Mouse (Mus musculus): ENCODE measurements around the gene Gm15155.

DNA sequence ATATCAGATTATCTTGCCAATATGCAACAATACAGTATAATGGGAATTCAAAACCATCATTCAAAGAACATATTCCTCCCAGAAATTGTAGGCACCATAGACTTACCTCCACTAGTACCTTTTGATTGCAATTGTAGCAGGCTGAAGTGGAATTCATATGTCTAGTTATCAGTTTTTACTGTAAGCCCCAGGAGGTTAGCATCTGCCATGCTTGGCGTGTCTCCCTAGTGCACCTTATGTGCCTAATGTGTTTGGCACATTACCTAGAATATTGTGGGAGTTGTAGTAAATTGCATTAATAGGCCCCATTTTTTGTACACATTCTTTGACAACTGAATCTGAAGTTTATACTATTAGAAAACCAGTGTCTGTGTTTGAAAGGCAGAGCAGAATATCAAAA is 33.4 kb downstream of the Gm15155 start:
- TF ChIP-seq CTCF (IDR thresholded peaks at IDR 0.05; ENCODE audit: extremely low read depth, insufficient read depth, low read length) (no peak), POLR2A (IDR thresholded peaks at IDR 0.05; ENCODE audit: extremely low read depth, insufficient read depth, low read length) (no peak)

Measured in cortical plate, adult 2 months (tissue).